Mouse (Mus musculus) spleen, postnatal 4 days (tissue): ENCODE results near the gene Olfm2.
"Not testable (repeated sequence)": the region's sequence is repeated elsewhere in the genome, so short reads cannot be mapped to it uniquely, and the experiment has no call there.

Experiments used
- DNase-seq, 2 experiments: peaks; one replicate each; pipeline ENCODE4 v3.0.0; 2022; ENCODE audit warnings: low spot score in 2 of 2

Gene Olfm2

GRCm38 (mm10) chr9:20653859-20654258 lies 92.3 kb downstream of the Olfm2 start:
- no peak for DNase-seq

GRCm38 (mm10) chr9:20652260-20652658 lies 93.9 kb downstream of the Olfm2 start:
- DNase-seq, result no peak

GRCm38 (mm10) chr9:20651602-20652259 lies 94.4 kb downstream of the Olfm2 start, which contains the start of gene Pin1:
Gene Pin1 (plus strand): TSS chr9:20652095.
- peak; percentile 96 to 97 for DNase-seq

GRCm38 (mm10) chr9:20645121-20645520 lies 101.0 kb downstream of the Olfm2 start:
- DNase-seq, result no peak

- DNase-seq, result peak; percentile 68 to 85
Measured at GRCm38 (mm10) chr9:20644360-20645081, 101.6 kb downstream of the Olfm2 start, which contains the start of gene Fbxl12. Gene Fbxl12 (minus strand): TSS chr9:20644767.

- DNase-seq, result no peak
Measured at GRCm38 (mm10) chr9:20643781-20644180, 102.4 kb downstream of the Olfm2 start.

- peak; percentile 83 to 89 for DNase-seq
Measured at GRCm38 (mm10) chr9:20642896-20643466, 103.2 kb downstream of the Olfm2 start.

- DNase-seq, result peak; percentile 78 to 81
Measured at GRCm38 (mm10) chr9:20642101-20642895, 103.9 kb downstream of the Olfm2 start, which contains the start of gene Ubl5. Gene Ubl5 (plus strand): TSS chr9:20642878.

GRCm38 (mm10) chr9:20641501-20641900 lies 104.6 kb downstream of the Olfm2 start:
- DNase-seq, result no peak

- no peak for DNase-seq
Measured at GRCm38 (mm10) chr9:20639486-20639885, 106.7 kb downstream of the Olfm2 start.

GRCm38 (mm10) chr9:20638552-20638951 lies 107.6 kb downstream of the Olfm2 start:
- no peak for DNase-seq

GRCm38 (mm10) chr9:20636790-20637189 lies 109.4 kb downstream of the Olfm2 start:
- no peak for DNase-seq

- DNase-seq, result peak; percentile 54 to 71
Measured at GRCm38 (mm10) chr9:20636256-20636655, 109.9 kb downstream of the Olfm2 start.

- DNase-seq, result not testable (repeated sequence)
Measured at GRCm38 (mm10) chr9:20635676-20636075, 110.5 kb downstream of the Olfm2 start.

- DNase-seq, result no peak
Measured at GRCm38 (mm10) chr9:20631332-20631731, 114.8 kb downstream of the Olfm2 start.
